Mouse (Mus musculus): Measurements from ENCODE around the gene Prss42. TPM values are rescaled to one million over a fixed set of nuclear protein-coding genes. Genes with fewer than 3 reads are reported as not detected.
A peak's percentile ranks its signal among the peaks of the same experiment; 100 is the strongest.

Prss42 gene
- polyA plus RNA-seq, 1 experiment from 2014 or later = not detected

- Histone ChIP-seq H3K4me3 (no peak overlapping the region), H3K9ac (no peak overlapping the region)
Observed at GRCm38 (mm10) chr9:110774403-110775268, 23.3 kb upstream of the Prss42 start.

GRCm38 (mm10) chr9:110775269-110776022 is 22.5 kb upstream of the Prss42 start:
- H3K27me3 ChIP-seq (replicated peaks) = no peaks in the 10 kb centered on the region; the same call in 1 of the 2 replicates
- no peaks in the 10 kb centered on the region for H3K36me3 ChIP-seq (replicated peaks)
- peaks cover 1% of the 10 kb centered on the region for H3K4me1 ChIP-seq
- H3K27ac ChIP-seq = no peak overlapping the region
- 81% methylated on average over 10 of the region's 10 CpGs for WGBS
- no peak for ATAC-seq (replicated peaks)
- no peak overlapping the region for H3K4me2 ChIP-seq
- H3K9ac ChIP-seq = no peak overlapping the region
- no peak overlapping the region for H3K4me3 ChIP-seq
- H3K9me3 ChIP-seq = no peaks in the 10 kb centered on the region

More at GRCm38 (mm10) chr9:110774403-110775268, 23.3 kb upstream of the Prss42 start:
- Histone ChIP-seq H3K36me3 (replicated peaks) (no peaks in the 10 kb centered on the region), H3K27ac (no peak overlapping the region), H3K9me3 (no peaks in the 10 kb centered on the region), H3K4me1 (no peaks in the 10 kb centered on the region), H3K27me3 (replicated peaks) (no peaks in the 10 kb centered on the region; the same call in 1 of the 2 replicates), H3K4me2 (no peak overlapping the region)
- 77% methylated on average over 15 of the region's 15 CpGs for WGBS
- no peak for ATAC-seq (replicated peaks)

- H3K27me3 ChIP-seq (replicated peaks) = no peaks in the 10 kb centered on the region; the same call in 1 of the 2 replicates
- no peaks in the 10 kb centered on the region for H3K36me3 ChIP-seq (replicated peaks)
- no peak overlapping the region for H3K4me3 ChIP-seq
- 92% methylated on average over 1 of the region's 1 CpGs for WGBS
- H3K4me2 ChIP-seq = no peak overlapping the region
- H3K27ac ChIP-seq = no peak overlapping the region
- no peak for ATAC-seq (replicated peaks)
- H3K9ac ChIP-seq = no peak overlapping the region
- peaks cover 14% of the 10 kb centered on the region for H3K4me1 ChIP-seq
- no peaks in the 10 kb centered on the region for H3K9me3 ChIP-seq
Observed at GRCm38 (mm10) chr9:110778100-110778499, 19.9 kb upstream of the Prss42 start.

GRCm38 (mm10) chr9:110778559-110778958 is 19.4 kb upstream of the Prss42 start:
- H3K27me3 ChIP-seq (replicated peaks) = no peaks in the 10 kb centered on the region; the same call in 1 of the 2 replicates
- H3K4me3 ChIP-seq = no peak overlapping the region
- ATAC-seq (replicated peaks) = no peak
- WGBS = 86% methylated on average over 7 of the region's 7 CpGs
- H3K4me1 ChIP-seq = peaks cover 14% of the 10 kb centered on the region
- H3K9ac ChIP-seq = no peak overlapping the region
- no peaks in the 10 kb centered on the region for H3K36me3 ChIP-seq (replicated peaks)
- H3K4me2 ChIP-seq = no peak overlapping the region
- H3K9me3 ChIP-seq = no peaks in the 10 kb centered on the region
- H3K27ac ChIP-seq = no peak overlapping the region

- WGBS = 59% methylated on average over 5 of the region's 5 CpGs
- H3K4me2 ChIP-seq = no peak overlapping the region
- no peaks in the 10 kb centered on the region; the same call in 1 of the 2 replicates for H3K27me3 ChIP-seq (replicated peaks)
- no peaks in the 10 kb centered on the region for H3K9me3 ChIP-seq
- H3K4me1 ChIP-seq = peaks cover 14% of the 10 kb centered on the region
- H3K36me3 ChIP-seq (replicated peaks) = no peaks in the 10 kb centered on the region
- no peak for ATAC-seq (replicated peaks)
- H3K9ac ChIP-seq = no peak overlapping the region
- no peak overlapping the region for H3K4me3 ChIP-seq
- H3K27ac ChIP-seq = no peak overlapping the region
Observed at GRCm38 (mm10) chr9:110779242-110779913, 18.6 kb upstream of the Prss42 start.

GRCm38 (mm10) chr9:110781256-110781721 is 16.7 kb upstream of the Prss42 start:
- peak overlapping the region; percentile 70 for H3K4me2 ChIP-seq
- peaks cover 14% of the 10 kb centered on the region for H3K4me1 ChIP-seq
- peak overlapping the region; percentile 56 for H3K4me3 ChIP-seq
- peak; percentile 96 for ATAC-seq (replicated peaks)
- H3K36me3 ChIP-seq (replicated peaks) = no peaks in the 10 kb centered on the region
- H3K9ac ChIP-seq = peak overlapping the region; percentile 66
- H3K27ac ChIP-seq = peak overlapping the region; percentile 85
- no peaks in the 10 kb centered on the region; the same call in 1 of the 2 replicates for H3K27me3 ChIP-seq (replicated peaks)
- WGBS = 0% methylated on average over 43 of the region's 43 CpGs
- no peaks in the 10 kb centered on the region for H3K9me3 ChIP-seq

- Histone ChIP-seq H3K4me2 (peak overlapping the region; percentile 70), H3K4me1 (peaks cover 14% of the 10 kb centered on the region), H3K9ac (peak overlapping the region; percentile 66), H3K36me3 (replicated peaks) (no peaks in the 10 kb centered on the region), H3K4me3 (peak overlapping the region; percentile 56), H3K9me3 (no peaks in the 10 kb centered on the region), H3K27ac (peak overlapping the region; percentile 85), H3K27me3 (replicated peaks) (no peaks in the 10 kb centered on the region; the same call in 1 of the 2 replicates)
- WGBS = under 1% methylated on average over 23 of the region's 23 CpGs
- peak; percentile 76 for ATAC-seq (replicated peaks)
Observed at GRCm38 (mm10) chr9:110781731-110782130, 16.2 kb upstream of the Prss42 start.

- Histone ChIP-seq H3K27ac (no peak overlapping the region), H3K4me2 (no peak overlapping the region), H3K4me1 (peaks cover 14% of the 10 kb centered on the region), H3K36me3 (replicated peaks) (no peaks in the 10 kb centered on the region), H3K27me3 (replicated peaks) (no peaks in the 10 kb centered on the region; the same call in 1 of the 2 replicates), H3K9ac (no peak overlapping the region), H3K9me3 (no peaks in the 10 kb centered on the region), H3K4me3 (no peak overlapping the region)
- WGBS = 45% methylated on average over 1 of the region's 1 CpGs
- ATAC-seq (replicated peaks) = no peak
Observed at GRCm38 (mm10) chr9:110783611-110784010, 14.4 kb upstream of the Prss42 start.

- Histone ChIP-seq H3K27me3 (replicated peaks) (no peaks in the 10 kb centered on the region), H3K4me2 (no peak overlapping the region), H3K4me3 (no peak overlapping the region), H3K9ac (no peak overlapping the region), H3K27ac (no peak overlapping the region), H3K36me3 (replicated peaks) (no peaks in the 10 kb centered on the region), H3K9me3 (no peaks in the 10 kb centered on the region), H3K4me1 (no peaks in the 10 kb centered on the region)
- 91% methylated on average over 3 of the region's 3 CpGs for WGBS
- no peak for ATAC-seq (replicated peaks)
Observed at GRCm38 (mm10) chr9:110788169-110788568, 9.8 kb upstream of the Prss42 start.

GRCm38 (mm10) chr9:110790462-110790861 is 7.5 kb upstream of the Prss42 start:
- Histone ChIP-seq H3K9me3 (no peaks in the 10 kb centered on the region), H3K4me1 (no peaks in the 10 kb centered on the region), H3K4me3 (no peak overlapping the region), H3K36me3 (replicated peaks) (no peaks in the 10 kb centered on the region), H3K9ac (no peak overlapping the region), H3K27ac (no peak overlapping the region), H3K27me3 (replicated peaks) (no peaks in the 10 kb centered on the region), H3K4me2 (no peak overlapping the region)
- 76% methylated on average over 4 of the region's 4 CpGs for WGBS
- ATAC-seq (replicated peaks) = no peak

- H3K36me3 ChIP-seq (replicated peaks) = no peaks in the 10 kb centered on the region
- H3K4me2 ChIP-seq = no peak overlapping the region
- no peaks in the 10 kb centered on the region for H3K9me3 ChIP-seq
- H3K9ac ChIP-seq = no peak overlapping the region
- H3K27me3 ChIP-seq (replicated peaks) = no peaks in the 10 kb centered on the region
- no peaks in the 10 kb centered on the region for H3K4me1 ChIP-seq
- no peak overlapping the region for H3K4me3 ChIP-seq
- ATAC-seq (replicated peaks) = no peak
- H3K27ac ChIP-seq = no peak overlapping the region
- WGBS = 87% methylated on average over 10 of the region's 10 CpGs
Observed at GRCm38 (mm10) chr9:110797013-110797412, 953 bp upstream of the Prss42 start.

Measured in midbrain, embryonic 15.5 days (tissue).